Mouse (Mus musculus) liver, embryonic 14.5 days (tissue): Measurements from ENCODE around the gene M6pr.

Source experiments
- CTCF ChIP-seq: IDR thresholded peaks from 2 replicates; pipeline ENCODE4 v1.5.1; 2016; ENCODE audit warnings: antibody characterized with exemption, low read depth, control low read depth
- EP300 ChIP-seq: IDR thresholded peaks from 2 replicates; pipeline ENCODE4 v1.6.1; 2016; ENCODE audit warnings: antibody characterized with exemption, low read depth

GRCm38 (mm10) chr6:122299621-122300133 is 8.8 kb upstream of the M6pr start:
- no peak for TF ChIP-seq CTCF
- TF ChIP-seq EP300, result no peak
